18 mouse cellular contexts compared by ENCODE assay signal in genomic region chr12:54257776-54258433, GRCm38 (mm10). TPM values are rescaled to one million over a fixed set of nuclear protein-coding genes. Genes with fewer than 3 reads are reported as not detected.
DNase-seq lines count a peak whose midpoint lies in the region; ATAC-seq lines count a peak whose summit lies in the region.
"Had no signal": no experiment of that assay in that cellular context is flagged by ENCODE, and none has a peak within 500 bp of the region (broad histone marks: within the 10 kb centered on the region; RNA-seq: fewer than 3 reads in every experiment).

No protein-coding gene starts in this region.

- no peak overlapping the region for H3K4me2 ChIP-seq in forebrain, embryonic 13.5 days
- H3K4me2 ChIP-seq in limb, embryonic 13.5 days (replicated peaks): no peak overlapping the region
- H3K4me2 ChIP-seq in forebrain, embryonic 16.5 days (ENCODE audit: low read length): no peak overlapping the region
- no peak overlapping the region for H3K4me2 ChIP-seq in liver, embryonic 12.5 days
- H3K4me2 ChIP-seq: heart, embryonic 11.5 days; neural tube, embryonic 12.5 days had no signal

- 38% methylated on average over 7 of the region's 7 CpGs for WGBS in forebrain, embryonic 13.5 days
- WGBS in forebrain, embryonic 10.5 days: 71% methylated on average over 7 of the region's 7 CpGs
- WGBS in limb, embryonic 13.5 days: 60% methylated on average over 7 of the region's 7 CpGs
- WGBS in limb, embryonic 10.5 days: 83% methylated on average over 7 of the region's 7 CpGs
- 19% methylated on average over 7 of the region's 7 CpGs for WGBS in forebrain, embryonic 16.5 days
- 50% methylated on average over 7 of the region's 7 CpGs for WGBS in liver, embryonic 12.5 days (ENCODE audit: insufficient replicate concordance)

- no peak overlapping the region for H3K4me3 ChIP-seq in forebrain, embryonic 13.5 days
- H3K4me3 ChIP-seq in forebrain, embryonic 10.5 days: no peak overlapping the region
- H3K4me3 ChIP-seq in limb, embryonic 13.5 days: no peak overlapping the region
- no peak overlapping the region for H3K4me3 ChIP-seq in limb, embryonic 10.5 days
- H3K4me3 ChIP-seq in forebrain, embryonic 16.5 days (replicated peaks; ENCODE audit: low read length): no peak overlapping the region
- no peak overlapping the region for H3K4me3 ChIP-seq in liver, embryonic 12.5 days
- H3K4me3 ChIP-seq: erythroblast, embryonic 14.5 days; megakaryocyte, embryonic 14.5 days; neural tube, embryonic 12.5 days had no signal

- peaks cover 7% of the 10 kb centered on the region; the same call in 1 of the 2 replicates for H3K4me1 ChIP-seq in forebrain, embryonic 13.5 days
- H3K4me1 ChIP-seq in forebrain, embryonic 10.5 days: peaks cover 12% of the 10 kb centered on the region
- peaks cover 12% of the 10 kb centered on the region; the same call in 1 of the 2 replicates for H3K4me1 ChIP-seq in limb, embryonic 13.5 days
- 0 out of 2 replicates have a peak, but pooled peaks cover 2% of the 10 kb centered on the region for H3K4me1 ChIP-seq in limb, embryonic 10.5 days
- no peaks in the 10 kb centered on the region for H3K4me1 ChIP-seq in forebrain, embryonic 16.5 days (replicated peaks; ENCODE audit: control insufficient read depth, insufficient read depth, low read length)
- peaks cover 6% of the 10 kb centered on the region; the same call in 1 of the 2 replicates for H3K4me1 ChIP-seq in liver, embryonic 12.5 days
- H3K4me1 ChIP-seq: neural tube, embryonic 12.5 days had no signal

- no peaks in the 10 kb centered on the region for H3K27me3 ChIP-seq in forebrain, embryonic 13.5 days
- no peaks in the 10 kb centered on the region; the same call in 1 of the 2 replicates for H3K27me3 ChIP-seq in forebrain, embryonic 10.5 days (ENCODE audit: poor library complexity, severe bottlenecking)
- H3K27me3 ChIP-seq in limb, embryonic 13.5 days: no peaks in the 10 kb centered on the region
- H3K27me3 ChIP-seq in limb, embryonic 10.5 days (ENCODE audit: low read depth, poor library complexity, severe bottlenecking): no peaks in the 10 kb centered on the region
- no peaks in the 10 kb centered on the region for H3K27me3 ChIP-seq in forebrain, embryonic 16.5 days (replicated peaks; ENCODE audit: control insufficient read depth, insufficient read depth, low read length)
- H3K27me3 ChIP-seq in liver, embryonic 12.5 days (replicated peaks): no peaks in the 10 kb centered on the region
- H3K27me3 ChIP-seq: megakaryocyte, embryonic 14.5 days; neural tube, embryonic 12.5 days had no signal

- no peak for DNase-seq in forebrain, embryonic 10.5 days (ENCODE audit: extremely low spot score, low spot score)
- DNase-seq in limb, embryonic 10.5 days (ENCODE audit: low spot score): no peak
- peak; percentile 30 for DNase-seq in brain, embryonic 18.5 days (ENCODE audit: low read depth, low spot score)
- no peak for DNase-seq in gastrocnemius, adult 8-10 months (ENCODE audit: low spot score in 2 of 2)
- DNase-seq: heart, postnatal 14 days; lung, postnatal 14 days; spleen, adult 18-20 months; thymus, adult 2 months had no signal

- no peaks in the 10 kb centered on the region for H3K36me3 ChIP-seq in forebrain, embryonic 13.5 days (ENCODE audit: poor library complexity, severe bottlenecking)
- no peaks in the 10 kb centered on the region for H3K36me3 ChIP-seq in forebrain, embryonic 10.5 days (replicated peaks)
- H3K36me3 ChIP-seq in limb, embryonic 13.5 days: no peaks in the 10 kb centered on the region
- no peaks in the 10 kb centered on the region for H3K36me3 ChIP-seq in limb, embryonic 10.5 days
- H3K36me3 ChIP-seq in forebrain, embryonic 16.5 days (ENCODE audit: control insufficient read depth, insufficient read depth): no peaks in the 10 kb centered on the region
- no peaks in the 10 kb centered on the region for H3K36me3 ChIP-seq in liver, embryonic 12.5 days
- H3K36me3 ChIP-seq: neural tube, embryonic 12.5 days had no signal

- H3K9me3 ChIP-seq in forebrain, embryonic 13.5 days (replicated peaks): no peaks in the 10 kb centered on the region
- no peaks in the 10 kb centered on the region for H3K9me3 ChIP-seq in forebrain, embryonic 10.5 days
- H3K9me3 ChIP-seq in limb, embryonic 13.5 days: no peaks in the 10 kb centered on the region
- H3K9me3 ChIP-seq in limb, embryonic 10.5 days (replicated peaks): no peaks in the 10 kb centered on the region
- H3K9me3 ChIP-seq in forebrain, embryonic 16.5 days (ENCODE audit: control insufficient read depth, low read length): no peaks in the 10 kb centered on the region
- H3K9me3 ChIP-seq in liver, embryonic 12.5 days (replicated peaks): no peaks in the 10 kb centered on the region
- H3K9me3 ChIP-seq: neural tube, embryonic 12.5 days had no signal

- no peak overlapping the region for H3K9ac ChIP-seq in forebrain, embryonic 13.5 days
- H3K9ac ChIP-seq in limb, embryonic 13.5 days: no peak overlapping the region
- H3K9ac ChIP-seq in forebrain, embryonic 16.5 days (replicated peaks; ENCODE audit: low read depth, low read length): no peak overlapping the region
- no peak overlapping the region for H3K9ac ChIP-seq in liver, embryonic 12.5 days
- H3K9ac ChIP-seq: liver, embryonic 14.5 days; neural tube, embryonic 12.5 days had no signal

- peak; percentile 53; the same call in 1 of the 2 replicates for ATAC-seq in forebrain, embryonic 13.5 days
- ATAC-seq in limb, embryonic 13.5 days (ENCODE audit: low FRiP score, low read depth): no peak
- peak; percentile 70 for ATAC-seq in forebrain, embryonic 16.5 days
- no peak for ATAC-seq in liver, embryonic 12.5 days
- ATAC-seq: activated CD4-positive, CD25-positive, alpha-beta regulatory T cell, adult 4 months had no signal

- no peak overlapping the region; the same call in 1 of the 2 replicates for H3K27ac ChIP-seq in forebrain, embryonic 13.5 days
- H3K27ac ChIP-seq in forebrain, embryonic 10.5 days: no peak overlapping the region
- 0 out of 2 replicates have a peak overlapping the region, but pooled peaks have one; percentile 28 for H3K27ac ChIP-seq in limb, embryonic 13.5 days
- no peak overlapping the region for H3K27ac ChIP-seq in limb, embryonic 10.5 days
- no peak overlapping the region for H3K27ac ChIP-seq in forebrain, embryonic 16.5 days (ENCODE audit: low read length)
- H3K27ac ChIP-seq in liver, embryonic 12.5 days: no peak overlapping the region
- H3K27ac ChIP-seq: liver, embryonic 14.5 days; neural tube, embryonic 12.5 days had no signal

RNA-seq across cellular contexts. Expression of gene Egln3, which starts 54.2 kb away (rescaled TPM):
- 3.9 TPM in 2 replicates for polyA plus RNA-seq in forebrain, embryonic 13.5 days (2015; fragmentation: Nextera tagmentation; extraction: Ambion mirVana)
- polyA plus RNA-seq in forebrain, embryonic 10.5 days (2016; fragmentation: Nextera tagmentation; extraction: Ambion mirVana): 3.2 and 3.4 TPM in 2 replicates
- polyA plus RNA-seq in limb, embryonic 13.5 days (2015; fragmentation: Nextera tagmentation; extraction: Ambion mirVana): 3.9 and 5.4 TPM in 2 replicates
- 2.8 and 2.9 TPM in 2 replicates for polyA plus RNA-seq in limb, embryonic 10.5 days (2016; fragmentation: Nextera tagmentation; extraction: Ambion mirVana)
- 7.1 and 8.7 TPM in 2 replicates for polyA plus RNA-seq in forebrain, embryonic 16.5 days (2015; fragmentation: Nextera tagmentation; extraction: Ambion mirVana)
- 10 to 100 TPM; 15.9 to 42.8 (median 35.9) TPM for total RNA-seq in gastrocnemius, adult 8-10 months (2022)
- 3.5 and 3.8 TPM in 2 replicates for polyA plus RNA-seq in liver, embryonic 12.5 days (2016; fragmentation: Nextera tagmentation; extraction: Ambion mirVana)
- polyA plus RNA-seq: erythroblast, embryonic 14.5 days had no signal

Comparison
In these comparisons a context has a peak if more than half of its experiments do, and no peak if none do; other contexts are left out.
1. ATAC-seq: peak in forebrain, embryonic 13.5 days (single experiment) and forebrain, embryonic 16.5 days (single experiment); none in limb, embryonic 13.5 days (single experiment) and liver, embryonic 12.5 days (single experiment).